Mouse (Mus musculus): Measurements from ENCODE around the gene Dusp27. TPM values are rescaled to one million over a fixed set of nuclear protein-coding genes. Genes with fewer than 3 reads are reported as not detected.

Gene Dusp27
- total RNA-seq, 2 experiments from 2014 or later: 0.08 to 0.15 TPM

Other genes starting within 250 kb of the Dusp27 start
- gene Pou2f1, start 125.2 kb downstream of the Dusp27 start, total RNA-seq (2021): 10 to 100 TPM; 14.6 to 18.0 TPM
- gene Gpa33, start 2.3 kb upstream of the Dusp27 start, total RNA-seq (2021): not detected
- gene Mael, start 110.8 kb upstream of the Dusp27 start, total RNA-seq (2021): not detected
- 10 to 100 TPM; 70.4 to 71.6 TPM for gene Ildr2, start 126.2 kb upstream of the Dusp27 start, total RNA-seq (2021)

All from layer of hippocampus, adult 18-20 months (tissue).